Mouse (Mus musculus) left cerebral cortex, postnatal 14 days (tissue): ENCODE measurements around the gene Cant1. TPM values are rescaled to one million over a fixed set of nuclear protein-coding genes. Genes with fewer than 3 reads are reported as not detected.

Experiments
- total RNA-seq, 2 experiments: library from RNA; stranded (reverse); gene quantifications; 2 replicates each; pipeline ENCODE4 v1.2.3; 2021

The Cant1 gene
- total RNA-seq, 2 experiments from 2014 or later = 38.2 to 40.0 TPM

Other genes starting within 250 kb of the Cant1 start
- 10 to 100 TPM; 62.5 to 71.8 TPM for gene Cyth1, start 170.5 kb downstream of the Cant1 start, total RNA-seq
- 10 to 100 TPM; 24.8 to 26.3 TPM for gene Usp36, start 128.8 kb downstream of the Cant1 start, total RNA-seq
- 1 to 10 TPM; 1.2 to 1.3 TPM for gene Cep295nl, start 76.6 kb downstream of the Cant1 start, total RNA-seq
- 100 to 1,000 TPM; 287 to 330 TPM for gene Timp2, start 63.3 kb downstream of the Cant1 start, total RNA-seq
- 10 to 100 TPM; 12.3 to 14.1 TPM for gene Lgals3bp, start 17.0 kb downstream of the Cant1 start, total RNA-seq
- gene C1qtnf1, start 9.1 kb upstream of the Cant1 start, total RNA-seq = 1 to 10 TPM; 6.8 to 9.8 TPM
- gene Engase, start 57.7 kb upstream of the Cant1 start, total RNA-seq = 10 to 100 TPM; 13.3 to 13.6 TPM